Mouse (Mus musculus) embryonic fibroblast, embryonic 13.5 days (primary cell): ENCODE results near the gene Fut1.

ENCODE experiments used
- CTCF ChIP-seq: IDR thresholded peaks from 2 replicates; pipeline ENCODE4 v1.5.1; 2011; ENCODE audit warnings: mild to moderate bottlenecking, control low read depth, low read length, moderate library complexity, borderline replicate concordance; ENCODE audit not compliant: insufficient read depth
- POLR2A ChIP-seq: IDR thresholded peaks from 2 replicates; pipeline ENCODE4 v1.6.1; 2011; ENCODE audit warnings: low read depth, mild to moderate bottlenecking, control low read depth, low read length, moderate library complexity

GRCm38 (mm10) chr7:45667761-45668160 is 50.7 kb downstream of the Fut1 start:
- TF ChIP-seq POLR2A, result no peak
- no peak for TF ChIP-seq CTCF
